Mouse (Mus musculus) left cerebral cortex, postnatal 36 days (tissue): ENCODE results near the gene 1700025C18Rik. TPM values are rescaled to one million over a fixed set of nuclear protein-coding genes. Genes with fewer than 3 reads are reported as not detected.

Source experiments
- DNase-seq, 2 experiments: peaks; one replicate each; pipeline ENCODE4 v3.0.0; 2021 to 2022; ENCODE audit warnings: low spot score in 2 of 2, mixed read lengths in 1 of 2
- intact Hi-C: fragments of 180-260 bp; cut with DNase I; formaldehyde crosslinking; loops from one replicate; pipeline ENCODE4 v1.15.1; 2025
- total RNA-seq, 2 experiments: library from RNA; stranded (reverse); gene quantifications; 2 replicates each; pipeline ENCODE4 v1.2.3; 2021

1700025C18Rik gene
- total RNA-seq, 2 experiments from 2014 or later, result not detected

DNA sequence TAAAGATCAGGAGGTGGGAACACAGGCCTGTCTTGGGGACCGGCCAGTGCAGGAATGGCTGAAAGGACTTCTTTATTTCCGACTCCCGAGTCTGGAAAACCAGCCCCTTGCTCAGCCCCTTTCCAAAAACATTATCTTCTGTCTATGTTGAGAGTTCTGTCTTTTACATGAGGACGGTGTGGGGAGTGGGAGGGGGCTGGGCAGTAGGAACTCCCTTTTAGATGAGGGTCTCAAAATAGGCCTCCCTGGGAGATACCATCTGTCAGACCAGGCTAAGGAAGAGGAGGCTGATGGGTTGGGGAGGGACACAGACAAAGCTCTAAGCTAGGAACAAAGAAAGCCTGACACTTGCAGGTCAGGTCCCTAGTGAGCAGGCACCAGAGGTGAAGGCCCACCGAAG is 41.5 kb downstream of the 1700025C18Rik start:
- intact Hi-C loops, result no loop called here
- no peak for DNase-seq

DNA sequence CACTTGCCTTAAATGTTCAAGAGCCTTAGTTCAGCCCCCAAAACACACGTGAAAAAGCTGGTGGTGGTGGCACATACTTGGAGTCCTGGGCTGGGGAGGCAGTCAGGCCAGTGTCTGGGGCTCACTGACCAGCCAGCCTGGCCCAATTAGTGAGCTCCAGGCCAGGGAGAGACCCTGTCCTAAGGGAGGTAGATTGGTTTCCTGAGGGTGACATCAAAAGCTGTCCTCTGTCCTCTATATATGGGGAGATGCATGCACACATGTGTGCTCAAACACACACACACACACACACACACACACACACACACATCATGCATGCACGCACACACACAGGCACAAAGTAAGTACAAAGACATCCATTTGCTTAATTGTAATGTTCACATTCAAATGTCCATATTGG is 46.8 kb downstream of the 1700025C18Rik start:
- intact Hi-C loops, result no loop called here
- no peak for DNase-seq

DNA sequence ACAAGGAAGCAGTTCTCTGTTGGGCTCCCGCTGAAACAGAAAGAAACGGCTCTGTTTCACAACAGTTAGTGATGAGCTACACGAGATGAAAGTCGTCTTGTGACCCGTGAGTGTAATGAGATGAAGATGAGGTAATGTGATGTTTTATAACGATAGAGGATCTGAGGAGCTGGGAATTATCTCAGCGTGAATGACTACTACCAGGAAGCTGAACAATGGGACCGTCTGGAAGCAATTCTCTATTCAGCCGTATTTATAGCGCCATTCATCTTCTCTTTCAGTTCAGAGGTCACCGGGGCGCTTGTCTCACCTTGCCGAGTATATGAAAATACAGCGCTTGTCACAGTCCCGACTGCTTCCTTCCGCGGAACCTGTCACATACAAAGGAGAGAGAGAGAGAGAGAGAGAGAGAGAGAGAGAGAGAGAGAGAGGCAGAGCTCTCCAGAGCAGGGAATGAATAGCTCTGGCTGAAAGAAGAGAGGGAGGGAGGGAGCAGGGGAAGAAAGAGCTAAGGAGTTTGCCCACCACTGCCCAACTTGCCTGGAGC is 47.4 kb downstream of the 1700025C18Rik start:
- intact Hi-C loops, result no loop called here
- DNase-seq, result no peak

DNA sequence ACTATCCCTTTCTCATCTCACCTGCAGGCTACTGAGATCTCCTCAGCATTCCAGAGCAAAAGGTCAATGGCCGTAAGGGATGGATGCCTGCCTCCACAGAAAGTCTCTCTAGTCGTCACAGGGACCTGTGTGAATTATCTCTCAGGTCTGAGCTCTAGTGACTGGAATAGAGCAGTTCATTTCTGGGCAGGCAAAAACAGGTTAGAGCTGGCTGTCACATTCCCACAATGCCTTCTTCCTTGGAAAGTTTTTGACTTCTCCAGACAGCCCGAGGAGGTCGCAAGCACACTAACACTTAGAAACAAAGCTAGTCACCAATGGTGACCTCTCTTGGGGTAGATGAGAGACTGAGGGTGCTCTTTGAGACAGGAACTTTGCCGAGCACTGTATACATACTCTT is 48.4 kb downstream of the 1700025C18Rik start:
- intact Hi-C loops, result no loop called here
- DNase-seq, result no peak

DNA sequence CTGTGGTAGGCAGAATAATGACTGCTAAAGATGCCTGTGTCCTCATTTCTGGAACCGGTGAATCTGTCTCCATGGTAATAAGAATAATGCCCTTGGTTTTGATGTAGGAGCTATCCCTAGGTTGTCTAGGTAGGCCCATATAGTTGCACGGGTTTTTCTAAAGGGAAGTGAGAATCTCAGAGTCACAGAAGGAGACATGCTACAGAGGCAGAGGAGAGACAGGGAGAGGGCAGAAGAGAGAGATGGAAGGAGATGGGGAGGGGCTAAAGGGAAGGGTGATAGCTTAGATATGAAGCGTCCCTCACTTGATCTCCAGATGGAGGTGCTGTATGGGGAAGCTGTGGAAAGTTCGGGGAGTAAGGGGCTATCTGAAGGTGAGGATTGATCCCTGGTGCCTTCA is 53.1 kb downstream of the 1700025C18Rik start:
- intact Hi-C loops, result no loop called here
- DNase-seq, result no peak

GRCm38 (mm10) chr2:165035058-165035431 is 55.5 kb downstream of the 1700025C18Rik start:
- DNase-seq, result no peak
- intact Hi-C loops, result loop anchor here (2.0 kb wide), 2 partner anchors 66 to 122 kb away; no protein-coding TSS in a partner anchor

GRCm38 (mm10) chr2:165034131-165035057 is 56.2 kb downstream of the 1700025C18Rik start, which contains the start of gene Ncoa5:
TSS of gene Ncoa5 (minus strand) at chr2:165034867.
- intact Hi-C loops, result loop anchor here (2.0 kb wide), 2 partner anchors 66 to 122 kb away; no protein-coding TSS in a partner anchor

GRCm38 (mm10) chr2:165033306-165033705 is 57.2 kb downstream of the 1700025C18Rik start:
- no peak for DNase-seq
- intact Hi-C loops, result no loop called here

More at GRCm38 (mm10) chr2:165034131-165035057, 56.2 kb downstream of the 1700025C18Rik start, which contains the start of gene Ncoa5:
- peak; percentile 99 for DNase-seq

- no peak for DNase-seq
- intact Hi-C loops, result no loop called here
These were observed 58.0 kb downstream of the 1700025C18Rik start for GRCm38 (mm10) chr2:165032533-165032932.

Other genes with a start within 250 kb of the 1700025C18Rik start
- 10 to 100 TPM; 81.9 to 86.4 TPM for gene Pltp, start 233.0 kb downstream of the 1700025C18Rik start, total RNA-seq
- gene Pcif1, start 211.4 kb downstream of the 1700025C18Rik start, total RNA-seq, result 10 to 100 TPM; 42.8 to 46.7 TPM
- gene Zfp335, start 179.0 kb downstream of the 1700025C18Rik start, total RNA-seq, result 10 to 100 TPM; 22.6 to 28.5 TPM
- 1 to 10 TPM; 1.7 to 2.1 TPM for gene Mmp9, start 150.0 kb downstream of the 1700025C18Rik start, total RNA-seq
- gene Slc12a5, start 129.9 kb downstream of the 1700025C18Rik start, total RNA-seq, result 100 to 1,000 TPM; 521 to 559 TPM
- 10 to 100 TPM; 41.4 to 66.1 TPM for gene Ncoa5, start 55.9 kb downstream of the 1700025C18Rik start, total RNA-seq
- 1 to 10 TPM; 1.0 to 1.6 TPM for gene Cd40, start 35.1 kb downstream of the 1700025C18Rik start, total RNA-seq
- 10 to 100 TPM; 50.3 to 58.7 TPM for gene Cdh22, start 144.1 kb upstream of the 1700025C18Rik start, total RNA-seq
- 10 to 100 TPM; 52.9 to 56.8 TPM for gene Slc35c2, start 197.1 kb upstream of the 1700025C18Rik start, total RNA-seq
- gene Elmo2, start 235.7 kb upstream of the 1700025C18Rik start, total RNA-seq, result 100 to 1,000 TPM; 160 to 161 TPM